Mouse (Mus musculus) embryonic stem cell, embryonic (primary cell): ENCODE data around the gene Tcea3.

Source experiments
- CTCF ChIA-PET, 4 experiments: fragments of 300-600 bp in 2 of 4; fragments of 350-600 bp in 2 of 4; sonication (Branson Sonifier 250); formaldehyde crosslinking; loops; one replicate each; lab custom pipeline; 2022; ENCODE audit warnings: inconsistent platforms in 2 of 4; lab: Charles Lee
- POLR2A ChIA-PET, 4 experiments: fragments of 300-600 bp in 2 of 4; fragments of 350-600 bp in 2 of 4; sonication (Branson Sonifier 250); formaldehyde crosslinking; loops; one replicate each; lab custom pipeline; 2022; ENCODE audit warnings: antibody characterized with exemption in 4 of 4, inconsistent platforms in 1 of 4; lab: Charles Lee

Gene Tcea3

GRCm38 (mm10) chr4:136223549-136224239 lies 23.8 kb upstream of the Tcea3 start:
- CTCF ChIA-PET: interaction anchor here in 1 of 4 experiments (1.3 kb wide), 1 partner anchor 16 kb away, joined by 5 read pairs; no protein-coding TSS in a partner anchor
- POLR2A ChIA-PET: no interaction called here

GRCm38 (mm10) chr4:136224240-136224559 lies 23.3 kb upstream of the Tcea3 start:
- CTCF ChIA-PET: interaction anchor here in 2 of 4 experiments (0.7 to 1.3 kb wide), 2 partner anchors 9 to 16 kb away, joined by 3 to 5 read pairs; no protein-coding TSS in a partner anchor

GRCm38 (mm10) chr4:136224677-136225460 lies 22.7 kb upstream of the Tcea3 start:
- POLR2A ChIA-PET: interaction anchor here in 1 of 4 experiments (0.6 to 1.0 kb wide), 2 partner anchors 23 to 266 kb away, joined by 3 to 4 read pairs; partner anchors contain the start of gene Tcea3
- CTCF ChIA-PET: interaction anchor here in 2 of 4 experiments (0.7 to 1.3 kb wide), 2 partner anchors 9 to 15 kb away, joined by 3 to 5 read pairs; no protein-coding TSS in a partner anchor

More at GRCm38 (mm10) chr4:136224240-136224559, 23.3 kb upstream of the Tcea3 start:
- POLR2A ChIA-PET: interaction anchor here in 1 of 4 experiments (0.6 to 1.0 kb wide), 2 partner anchors 23 to 266 kb away, joined by 3 to 4 read pairs; partner anchors contain the start of gene Tcea3

- CTCF ChIA-PET: interaction anchor here in 3 of 4 experiments (0.6 to 3.6 kb wide), 6 partner anchors 12 to 204 kb away, joined by 3 to 13 read pairs (median 4); no protein-coding TSS in a partner anchor
- POLR2A ChIA-PET: interaction anchor here in 2 of 4 experiments (0.6 to 1.5 kb wide), 5 partner anchors 8 to 420 kb away, joined by 3 to 5 read pairs (median 4); partner anchors contain the start of gene Asap3 (in 1 of the 2)
Measured at GRCm38 (mm10) chr4:136227408-136227807, 20.1 kb upstream of the Tcea3 start.

GRCm38 (mm10) chr4:136228640-136229039 lies 18.9 kb upstream of the Tcea3 start:
- ChIA-PET POLR2A (interaction anchor here in 3 of 4 experiments (0.6 to 1.5 kb wide), 6 partner anchors 9 to 175 kb away, joined by 3 to 5 read pairs (median 4); partner anchors contain the start of genes Asap3 (in 1 of the 3) and Rpl11 (in 1 of the 3)), CTCF (interaction anchor here in 3 of 4 experiments (0.6 to 3.6 kb wide), 4 partner anchors 11 to 196 kb away, joined by 4 to 13 read pairs (median 4); no protein-coding TSS in a partner anchor)

GRCm38 (mm10) chr4:136238669-136239068 lies 8.9 kb upstream of the Tcea3 start:
- ChIA-PET POLR2A (interaction anchor here (0.5 to 2.5 kb wide), 13 partner anchors 9 to 1335 kb away, joined by 3 to 18 read pairs (median 3); partner anchors contain the start of genes Asap3 (in 1 of the 4), E2f2 (in 1 of the 4), Luzp1 (in 1 of the 4) and Tcea3 (in 1 of the 4)), CTCF (interaction anchor here in 3 of 4 experiments (0.5 to 5.2 kb wide), 20 partner anchors 11 to 381 kb away, joined by 3 to 46 read pairs (median 4); partner anchors contain the start of gene Asap3 (in 2 of the 3))

GRCm38 (mm10) chr4:136239111-136239510 lies 8.4 kb upstream of the Tcea3 start:
- CTCF ChIA-PET: interaction anchor here (0.5 to 5.2 kb wide), 38 partner anchors 9 to 1120 kb away, joined by 3 to 46 read pairs (median 4); partner anchors contain the start of genes Asap3 (in 2 of the 4) and Lactbl1 (in 1 of the 4)

GRCm38 (mm10) chr4:136239622-136240021 lies 7.9 kb upstream of the Tcea3 start:
- ChIA-PET CTCF (interaction anchor here (0.5 to 5.2 kb wide), 45 partner anchors 9 to 1119 kb away, joined by 3 to 46 read pairs (median 4); partner anchors contain the start of genes Asap3 (in 2 of the 4), E2f2 (in 1 of the 4) and Lactbl1 (in 1 of the 4)), POLR2A (interaction anchor here in 3 of 4 experiments (0.6 to 2.5 kb wide), 19 partner anchors 8 to 352 kb away, joined by 3 to 18 read pairs (median 4); partner anchors contain the start of genes Asap3 (in 2 of the 3), Tcea3 (in 2 of the 3), E2f2 (in 1 of the 3) and Hnrnpr (in 1 of the 3))

More at GRCm38 (mm10) chr4:136239111-136239510, 8.4 kb upstream of the Tcea3 start:
- POLR2A ChIA-PET: interaction anchor here (0.5 to 2.5 kb wide), 23 partner anchors 9 to 1334 kb away, joined by 3 to 18 read pairs (median 3); partner anchors contain the start of genes Asap3 (in 2 of the 4), Tcea3 (in 2 of the 4), E2f2 (in 1 of the 4) and Hnrnpr (in 1 of the 4)

- CTCF ChIA-PET: interaction anchor here (0.5 to 5.2 kb wide), 38 partner anchors 9 to 381 kb away, joined by 3 to 46 read pairs (median 4); partner anchors contain the start of genes Asap3 (in 2 of the 4) and E2f2 (in 1 of the 4)
- POLR2A ChIA-PET: interaction anchor here in 3 of 4 experiments (0.6 to 2.5 kb wide), 14 partner anchors 8 to 351 kb away, joined by 3 to 18 read pairs (median 4); partner anchors contain the start of genes Asap3 (in 2 of the 3), Tcea3 (in 2 of the 3), E2f2 (in 1 of the 3) and Luzp1 (in 1 of the 3)
Measured at GRCm38 (mm10) chr4:136240123-136240522, 7.4 kb upstream of the Tcea3 start.

GRCm38 (mm10) chr4:136240955-136241354 lies 6.6 kb upstream of the Tcea3 start:
- CTCF ChIA-PET: interaction anchor here in 3 of 4 experiments (0.5 to 5.2 kb wide), 8 partner anchors 8 to 88 kb away, joined by 3 to 46 read pairs (median 6); no protein-coding TSS in a partner anchor

GRCm38 (mm10) chr4:136242065-136242703 lies 5.3 kb upstream of the Tcea3 start:
- CTCF ChIA-PET: interaction anchor here in 3 of 4 experiments (0.6 to 5.2 kb wide), 8 partner anchors 11 to 366 kb away, joined by 3 to 46 read pairs (median 4); no protein-coding TSS in a partner anchor
- POLR2A ChIA-PET: interaction anchor here in 2 of 4 experiments (0.6 to 1.5 kb wide), 7 partner anchors 10 to 555 kb away, joined by 3 to 4 read pairs (median 4); partner anchors contain the start of gene Asap3 (in 1 of the 2)

More at GRCm38 (mm10) chr4:136240955-136241354, 6.6 kb upstream of the Tcea3 start:
- POLR2A ChIA-PET: interaction anchor here in 2 of 4 experiments (0.6 to 1.4 kb wide), 3 partner anchors 9 to 34 kb away, joined by 3 to 4 read pairs (median 4); partner anchors contain the start of gene Asap3 (in 1 of the 2)

- CTCF ChIA-PET: interaction anchor here in 3 of 4 experiments (0.6 to 5.2 kb wide), 6 partner anchors 17 to 366 kb away, joined by 3 to 46 read pairs (median 4); no protein-coding TSS in a partner anchor
- POLR2A ChIA-PET: interaction anchor here in 1 of 4 experiments (0.6 to 1.5 kb wide), 6 partner anchors 10 to 556 kb away, joined by 3 to 7 read pairs (median 4); partner anchors contain the start of gene Asap3
Measured at GRCm38 (mm10) chr4:136242728-136243127, 4.8 kb upstream of the Tcea3 start.

GRCm38 (mm10) chr4:136244208-136244607 lies 3.3 kb upstream of the Tcea3 start:
- ChIA-PET CTCF (interaction anchor here in 3 of 4 experiments (0.5 to 1.9 kb wide), 8 partner anchors 15 to 354 kb away, joined by 3 to 8 read pairs (median 4); no protein-coding TSS in a partner anchor), POLR2A (interaction anchor here in 2 of 4 experiments (0.9 to 1.5 kb wide), 2 partner anchors 15 to 44 kb away, joined by 3 to 4 read pairs; no protein-coding TSS in a partner anchor)

GRCm38 (mm10) chr4:136245681-136246080 lies 1.8 kb upstream of the Tcea3 start:
- ChIA-PET CTCF (interaction anchor here in 3 of 4 experiments (0.6 to 3.2 kb wide), 12 partner anchors 10 to 945 kb away, joined by 3 to 23 read pairs (median 4); partner anchors contain the start of gene Asap3 (in 1 of the 3)), POLR2A (interaction anchor here (0.5 to 3.1 kb wide), 34 partner anchors 9 to 615 kb away, joined by 3 to 21 read pairs (median 6); partner anchors contain the start of genes Asap3 (in 3 of the 4), E2f2 (in 2 of the 4), Hnrnpr (in 2 of the 4) and Rpl11 (in 2 of the 4))

GRCm38 (mm10) chr4:136246568-136246969 lies 960 bp upstream of the Tcea3 start:
- CTCF ChIA-PET: interaction anchor here (0.5 to 3.2 kb wide), 25 partner anchors 10 to 467 kb away, joined by 3 to 23 read pairs (median 3); partner anchors contain the start of genes Asap3 (in 1 of the 4), Hnrnpr (in 1 of the 4) and Rpl11 (in 1 of the 4)
- POLR2A ChIA-PET: interaction anchor here (0.5 to 3.1 kb wide), 75 partner anchors 8 to 1882 kb away, joined by 3 to 21 read pairs (median 4); partner anchors contain the start of genes Asap3 (in 3 of the 4), E2f2 (in 3 of the 4), Hnrnpr (in 2 of the 4) and Rpl11 (in 2 of the 4)
